Mouse (Mus musculus) liver, adult 2 months (tissue): Measurements from ENCODE around the gene Btnl10. TPM values are rescaled to one million over a fixed set of nuclear protein-coding genes. Genes with fewer than 3 reads are reported as not detected.

Source experiments
- DNase-seq: peaks from one replicate; pipeline ENCODE4 v3.0.0-alpha.2; 2011; ENCODE audit warnings: low read depth, low spot score; ENCODE audit errors: extremely low read depth
- H3K27ac ChIP-seq: fragments of 200-500 bp; replicated peaks from 2 replicates; pipeline ENCODE4 v1.5.1; 2012; ENCODE audit warnings: low read depth, mild to moderate bottlenecking, control low read depth, inconsistent platforms, low read length; ENCODE audit not compliant: insufficient read depth
- H3K27me3 ChIP-seq: fragments of 200-500 bp; 2 replicates; pipeline ENCODE4 v1.6.1; 2012; ENCODE audit warnings: mild to moderate bottlenecking, moderate library complexity, low read length, inconsistent platforms; ENCODE audit not compliant: control insufficient read depth, insufficient read depth
- H3K36me3 ChIP-seq: fragments of 200-500 bp; 2 replicates; pipeline ENCODE4 v1.6.1; 2012; ENCODE audit warnings: low read length, inconsistent platforms; ENCODE audit not compliant: control insufficient read depth, insufficient read depth
- H3K4me1 ChIP-seq: fragments of 200-500 bp; 2 replicates; pipeline ENCODE4 v1.6.1; 2011; ENCODE audit warnings: low read length; ENCODE audit not compliant: control insufficient read depth, insufficient read depth
- H3K4me3 ChIP-seq: fragments of 200-500 bp; 2 replicates; pipeline ENCODE4 v1.5.1; 2011; ENCODE audit warnings: low read depth, mild to moderate bottlenecking, control low read depth, low read length, moderate library complexity; ENCODE audit not compliant: insufficient read depth
- H3K79me2 ChIP-seq: fragments of 200-500 bp; 2 replicates; pipeline ENCODE4 v1.6.1; 2012; ENCODE audit warnings: inconsistent platforms, mild to moderate bottlenecking, low read length, moderate library complexity; ENCODE audit not compliant: control insufficient read depth, insufficient read depth
- H3K9ac ChIP-seq: fragments of 200-500 bp; 2 replicates; pipeline ENCODE4 v1.6.1; 2012; ENCODE audit warnings: low read depth, mild to moderate bottlenecking, control low read depth, inconsistent platforms, low read length
- CTCF ChIP-seq: fragments of 200-500 bp; IDR thresholded peaks from 2 replicates; pipeline ENCODE4 v1.5.1; 2011; ENCODE audit warnings: low read depth, low read length, control low read depth
- POLR2A ChIP-seq: fragments of 200-500 bp; IDR thresholded peaks from 2 replicates; pipeline ENCODE4 v1.6.1; 2011; ENCODE audit warnings: low read length, control low read depth; ENCODE audit not compliant: insufficient read depth; ENCODE audit errors: extremely low read depth
- WGBS: fragments of 180-500 bp; shearing (Covaris S2); methylation state at CpG from one replicate; pipeline ENCODE4 v1.1.7; 2018; 5-methylcytosine and 5-hydroxymethylcytosine counted together
- polyA plus RNA-seq: library from polyadenylated mRNA; depleted of rRNA; stranded (reverse); fragments of >200 nt; gene quantifications from 2 replicates; pipeline ENCODE4 v1.2.3, GENCODE M21; 2012; rRNA removed
- total RNA-seq: library from RNA; depleted of rRNA; stranded (reverse); fragments of >200 nt; gene quantifications from 2 replicates; pipeline ENCODE4 v1.2.3, GENCODE M21; 2014; rRNA removed

Gene Btnl10
- total RNA-seq (not detected in 2 replicates), polyA plus RNA-seq (not detected in 2 replicates)

DNA sequence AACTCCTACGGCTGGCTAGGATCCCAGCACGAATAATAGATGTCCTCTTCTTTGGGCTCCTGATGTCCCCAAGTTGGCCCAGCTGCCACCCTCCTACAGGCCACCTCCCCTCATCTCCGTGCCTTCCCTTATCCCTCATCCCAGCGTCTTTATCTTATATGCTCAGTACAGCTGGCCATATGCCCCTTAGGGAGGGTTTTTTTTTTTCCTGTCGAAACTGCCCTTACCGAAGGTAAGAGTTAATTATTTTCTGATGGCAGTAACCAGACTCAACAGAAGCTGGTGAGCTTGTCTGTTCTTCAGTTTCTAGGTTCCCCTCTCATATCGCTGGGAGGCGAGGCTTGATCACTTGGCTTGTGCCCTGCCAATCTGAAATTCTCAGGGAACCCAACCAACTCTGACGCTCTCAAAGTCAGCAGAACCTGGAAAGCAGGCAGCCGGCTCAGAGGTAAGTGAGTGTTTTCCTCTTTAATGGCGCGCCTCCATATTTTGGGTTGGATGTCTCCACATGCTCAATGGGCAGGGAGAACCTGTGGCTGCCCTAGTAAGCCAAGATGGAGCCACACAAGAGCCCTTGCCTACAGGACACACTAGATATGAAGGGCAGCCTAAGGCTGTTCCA, at the start of gene Btnl10:
TSS of gene Btnl10 (plus strand) at position 164 of the 622 bp plus-strand sequence.
- Histone ChIP-seq H3K27ac (no peak within 1 kb of the TSS), H3K79me2 (no peaks in the 10 kb centered on the region), H3K36me3 (no peaks in the 10 kb centered on the region), H3K4me1 (no peaks in the 10 kb centered on the region), H3K4me3 (no peak within 1 kb of the TSS), H3K9ac (no peak within 1 kb of the TSS), H3K27me3 (no peaks in the 10 kb centered on the region)
- no peak for TF ChIP-seq CTCF
- TF ChIP-seq POLR2A, result no peak
- WGBS, result 76% methylated on average over 12 of the region's 12 CpGs
- DNase-seq, result no peak

DNA sequence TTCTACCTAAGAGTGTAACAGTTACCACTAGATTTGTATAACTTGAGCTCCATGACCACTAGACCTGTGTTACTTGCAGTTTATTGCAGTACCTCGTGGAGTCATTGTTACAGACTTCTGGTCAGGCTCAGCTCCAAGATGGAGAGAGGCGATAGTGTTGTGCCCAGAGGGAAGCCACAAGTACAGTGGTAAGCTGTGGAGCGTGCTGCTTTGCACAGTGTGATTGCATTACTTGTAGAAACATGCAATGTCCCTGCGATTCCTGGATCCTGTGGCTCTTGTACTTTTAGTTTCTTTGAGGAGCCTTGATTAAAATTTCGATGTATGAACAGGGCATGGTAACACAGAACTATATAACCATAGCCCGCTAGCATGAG, 49.8 kb upstream of the Btnl10 start:
- H3K27ac ChIP-seq, result no peak overlapping the region
- H3K27me3 ChIP-seq, result no peaks in the 10 kb centered on the region
- no peak overlapping the region for H3K9ac ChIP-seq
- 93% methylated on average over 6 of the region's 6 CpGs for WGBS
- no peaks in the 10 kb centered on the region for H3K79me2 ChIP-seq
- TF ChIP-seq CTCF (no peak), POLR2A (no peak)
- no peaks in the 10 kb centered on the region for H3K36me3 ChIP-seq
- peaks cover 6% of the 10 kb centered on the region; the same call in 1 of the 2 replicates for H3K4me1 ChIP-seq
- H3K4me3 ChIP-seq, result no peak overlapping the region; the same call in 1 of the 2 replicates
- no peak for DNase-seq

DNA sequence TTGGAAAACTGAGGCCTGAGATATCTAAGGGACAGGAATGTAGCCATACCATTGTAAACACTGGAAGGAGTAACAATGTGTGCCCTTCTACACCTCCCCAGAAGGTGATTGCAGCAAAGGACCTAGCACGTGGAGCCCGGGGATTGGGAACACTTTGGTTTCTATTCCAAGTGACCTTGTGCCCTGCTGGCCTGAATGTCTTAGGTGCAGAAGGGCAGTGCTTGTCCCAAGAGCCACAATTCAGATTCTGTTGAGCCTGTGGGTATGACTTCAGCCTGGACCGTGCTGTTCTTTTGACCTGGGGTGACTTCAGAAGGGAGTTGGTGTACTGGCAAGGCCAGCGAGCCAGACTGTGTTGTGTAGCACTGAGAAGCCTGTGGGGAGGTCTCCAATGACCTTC, 46.7 kb upstream of the Btnl10 start:
- Histone ChIP-seq H3K79me2 (no peaks in the 10 kb centered on the region), H3K27me3 (no peaks in the 10 kb centered on the region), H3K36me3 (no peaks in the 10 kb centered on the region; the same call in 1 of the 2 replicates), H3K9ac (no peak overlapping the region), H3K27ac (no peak overlapping the region), H3K4me1 (peaks cover 6% of the 10 kb centered on the region; the same call in 1 of the 2 replicates), H3K4me3 (no peak overlapping the region)
- TF ChIP-seq POLR2A (no peak), CTCF (no peak)
- DNase-seq, result peak; percentile 80
- 34% methylated on average over 4 of the region's 4 CpGs for WGBS

DNA sequence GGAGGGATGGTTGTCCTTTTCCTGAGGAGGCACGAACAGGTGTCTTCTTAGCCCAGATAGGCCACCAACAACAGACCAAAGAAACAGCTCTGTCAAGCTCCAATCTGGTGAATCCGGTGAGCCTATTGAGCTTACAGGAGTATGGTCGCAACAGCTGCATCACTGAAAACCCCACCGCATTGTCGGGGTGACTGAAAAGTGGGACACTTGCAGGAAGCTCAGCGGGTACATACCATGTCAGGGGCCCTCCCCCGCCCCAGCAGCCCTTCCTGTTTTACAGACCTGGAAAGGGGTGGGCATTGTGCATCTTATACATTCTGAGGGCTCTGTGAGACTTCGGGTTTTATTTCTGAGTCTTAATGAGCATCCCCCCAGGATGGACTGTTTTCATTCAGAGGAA, 34.0 kb upstream of the Btnl10 start:
- Histone ChIP-seq H3K9ac (no peak overlapping the region), H3K27ac (no peak overlapping the region), H3K79me2 (no peaks in the 10 kb centered on the region), H3K4me3 (no peak overlapping the region), H3K27me3 (no peaks in the 10 kb centered on the region), H3K4me1 (peaks cover 2% of the 10 kb centered on the region; the same call in 1 of the 2 replicates), H3K36me3 (peaks cover 17% of the 10 kb centered on the region)
- DNase-seq, result no peak
- WGBS, result 88% methylated on average over 8 of the region's 8 CpGs
- TF ChIP-seq POLR2A, result no peak
- no peak for TF ChIP-seq CTCF

DNA sequence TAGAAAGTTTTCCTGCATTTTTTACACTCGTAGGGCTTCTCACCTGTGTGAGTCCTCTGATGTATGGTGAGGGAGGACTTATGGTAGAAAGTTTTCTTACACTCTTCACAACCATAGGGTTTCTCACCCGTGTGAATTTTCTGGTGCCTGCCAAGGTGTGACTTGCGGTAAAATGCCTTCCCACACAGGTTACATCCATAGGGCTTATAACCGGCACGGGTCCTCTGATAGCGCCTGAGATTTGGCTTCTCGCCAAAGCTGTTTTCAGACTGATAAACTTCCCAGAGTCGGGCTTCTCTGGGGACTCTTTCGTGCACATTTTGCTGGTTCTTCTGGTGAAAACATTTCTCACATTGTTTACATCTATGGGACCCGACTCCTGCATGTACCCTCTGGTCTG, 27.2 kb upstream of the Btnl10 start:
- Histone ChIP-seq H3K4me1 (no peaks in the 10 kb centered on the region), H3K9ac (no peak overlapping the region), H3K36me3 (peaks cover 35% of the 10 kb centered on the region), H3K27me3 (no peaks in the 10 kb centered on the region), H3K27ac (no peak overlapping the region), H3K79me2 (no peaks in the 10 kb centered on the region), H3K4me3 (no peak overlapping the region)
- WGBS, result 89% methylated on average over 10 of the region's 10 CpGs
- TF ChIP-seq POLR2A (no peak), CTCF (no peak)
- DNase-seq, result no peak

DNA sequence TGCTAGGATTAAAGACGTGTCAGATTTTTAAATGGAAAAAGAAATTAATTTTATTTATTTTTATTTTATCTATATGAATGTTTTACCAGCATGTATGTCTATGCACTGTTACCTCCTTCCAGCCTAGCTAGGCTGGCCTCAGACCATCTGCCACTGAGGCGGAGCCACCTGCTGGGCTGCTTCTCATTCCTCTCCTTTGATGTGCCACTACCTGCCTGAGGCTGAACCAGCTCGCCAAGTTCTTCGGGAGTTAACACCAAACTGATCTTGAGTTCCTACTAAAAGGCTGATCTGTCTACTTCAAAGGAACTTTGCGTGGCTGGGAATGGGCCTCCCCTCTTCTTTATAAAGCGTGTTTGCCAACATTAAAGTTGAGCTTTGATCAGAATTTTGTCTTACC, 23.3 kb upstream of the Btnl10 start:
- no peak overlapping the region for H3K27ac ChIP-seq
- DNase-seq, result no peak
- H3K79me2 ChIP-seq, result 0 out of 2 replicates have a peak, but pooled peaks cover 4% of the 10 kb centered on the region
- peaks cover 58% of the 10 kb centered on the region for H3K36me3 ChIP-seq
- H3K4me1 ChIP-seq, result no peaks in the 10 kb centered on the region
- 96% methylated on average over 6 of the region's 6 CpGs for WGBS
- no peak for TF ChIP-seq CTCF
- TF ChIP-seq POLR2A, result no peak
- H3K9ac ChIP-seq, result no peak overlapping the region
- H3K27me3 ChIP-seq, result no peaks in the 10 kb centered on the region
- no peak overlapping the region for H3K4me3 ChIP-seq
